Mouse (Mus musculus) c-Kit-negative CD71-positive TER-119-positive erythroid progenitor cells, embryonic 14.5 days (primary cell): Measurements from ENCODE around the gene Dnaaf3.

Source experiments
- DNase-seq: peaks from one replicate; pipeline ENCODE4 v3.0.0-alpha.2; 2013; ENCODE audit warnings: low read depth, low spot score

Gene Dnaaf3

GRCm38 (mm10) chr7:4500892-4501471 is 31.3 kb downstream of the Dnaaf3 start:
- DNase-seq: peak; percentile 31

- no peak for DNase-seq
These were observed 33.2 kb downstream of the Dnaaf3 start for GRCm38 (mm10) chr7:4499034-4499433.

DNA sequence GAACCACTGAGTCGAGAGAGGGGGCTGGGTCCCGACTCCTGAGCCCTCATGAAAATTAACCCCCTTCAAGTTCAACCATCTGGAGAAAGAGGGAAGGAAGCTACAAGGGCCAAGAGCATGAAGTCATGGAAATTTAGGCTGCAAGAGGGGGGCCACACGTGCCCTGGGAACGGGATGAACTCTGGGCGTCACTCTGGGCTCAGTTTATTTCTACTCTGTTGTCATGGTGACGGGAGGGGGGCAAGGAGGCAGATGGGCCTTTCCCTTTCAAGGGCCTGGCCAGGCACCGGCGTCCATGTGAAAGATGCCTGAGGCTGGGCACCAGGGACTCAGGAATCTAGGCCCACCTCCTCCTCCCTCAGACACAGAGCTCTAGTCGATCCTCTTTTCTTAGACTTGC is 34.0 kb downstream of the Dnaaf3 start:
- no peak for DNase-seq

GRCm38 (mm10) chr7:4497271-4497903 is 34.9 kb downstream of the Dnaaf3 start:
- DNase-seq: no peak

DNA sequence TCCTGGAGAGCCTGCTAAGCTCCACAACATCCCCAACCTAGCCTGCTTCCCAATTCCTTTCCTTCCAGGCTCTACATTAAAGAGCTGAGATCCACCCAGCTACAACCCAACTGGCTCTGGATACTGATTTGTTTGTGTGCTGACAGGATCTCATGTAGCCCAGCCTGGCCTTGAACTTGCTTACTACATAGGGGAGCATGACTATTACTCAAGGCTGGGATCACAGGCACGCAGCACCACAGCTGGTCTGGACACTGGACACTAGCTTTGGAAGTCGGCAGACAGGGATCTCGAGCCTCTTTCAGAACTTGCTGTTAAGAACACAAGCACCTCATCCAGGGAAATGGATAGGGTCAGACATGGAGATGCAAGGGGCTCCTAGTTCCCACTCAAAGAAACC is 35.8 kb downstream of the Dnaaf3 start:
- no peak for DNase-seq

- DNase-seq: no peak
These were observed 38.3 kb downstream of the Dnaaf3 start for GRCm38 (mm10) chr7:4493991-4494390.

- no peak for DNase-seq
These were observed 39.7 kb downstream of the Dnaaf3 start for GRCm38 (mm10) chr7:4492284-4493224.

DNA sequence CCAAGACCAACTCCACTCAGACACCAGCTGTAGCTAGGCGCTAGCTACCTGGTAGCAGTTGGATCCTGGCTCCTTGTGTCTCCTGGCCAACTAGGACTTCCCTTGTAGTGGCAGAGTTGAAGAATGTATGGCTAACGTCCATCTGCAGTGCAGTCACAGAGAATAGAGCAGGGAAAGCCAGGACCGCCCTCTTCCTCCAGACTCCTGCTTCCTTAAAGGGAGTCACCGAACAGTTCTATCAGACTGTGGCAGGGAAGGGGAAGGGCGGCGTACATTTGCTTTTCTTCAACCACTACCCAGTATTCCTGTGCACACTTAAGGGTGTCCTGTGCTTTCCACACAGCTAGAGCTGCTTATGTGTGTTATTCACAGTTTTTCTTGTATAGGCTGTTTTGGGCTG is 40.9 kb downstream of the Dnaaf3 start:
- DNase-seq: no peak

- DNase-seq: no peak
These were observed 50.0 kb downstream of the Dnaaf3 start for GRCm38 (mm10) chr7:4482281-4482680.

- DNase-seq: no peak
These were observed 52.6 kb downstream of the Dnaaf3 start for GRCm38 (mm10) chr7:4479674-4480073.

GRCm38 (mm10) chr7:4478796-4479291 is 53.4 kb downstream of the Dnaaf3 start:
- DNase-seq: no peak

DNA sequence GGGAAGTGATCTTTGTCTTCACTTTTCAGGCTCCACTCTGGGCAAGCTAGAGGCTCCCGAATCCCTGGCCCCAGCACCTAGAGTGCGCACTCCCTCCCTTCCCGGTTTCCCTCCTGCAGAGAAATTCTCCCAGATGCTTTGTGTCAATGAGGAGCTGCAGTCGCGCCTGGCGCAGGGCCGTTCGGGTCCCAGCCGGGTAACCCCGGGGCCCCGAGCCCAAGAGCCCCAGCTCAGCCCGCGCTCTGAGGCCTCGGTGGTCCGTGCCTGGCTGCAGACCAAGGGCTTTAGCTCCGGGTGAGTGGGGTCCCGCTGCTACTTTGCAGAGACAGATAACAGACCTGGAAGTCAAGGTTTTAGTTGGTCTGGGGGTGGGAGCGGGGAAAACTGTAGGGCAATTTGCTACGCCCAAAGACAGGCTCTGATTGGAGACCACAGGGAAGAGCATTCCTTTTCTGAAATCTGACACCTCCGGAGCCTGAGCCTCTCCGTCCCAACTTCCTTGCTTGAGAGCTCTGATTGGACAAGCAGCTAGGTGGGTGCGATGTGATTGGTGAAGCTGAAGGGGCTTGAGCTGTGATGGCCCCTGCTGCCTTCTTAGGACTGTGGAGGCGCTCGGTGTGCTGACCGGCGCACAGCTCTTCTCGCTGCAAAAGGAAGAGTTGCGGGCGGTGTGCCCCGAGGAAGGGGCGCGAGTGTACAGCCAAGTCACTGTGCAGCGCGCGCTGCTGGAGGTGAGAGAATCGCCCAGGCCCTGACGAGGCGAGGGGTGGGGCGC is 54.0 kb downstream of the Dnaaf3 start:
- no peak for DNase-seq

GRCm38 (mm10) chr7:4473940-4474339 is 58.3 kb downstream of the Dnaaf3 start:
- DNase-seq: no peak
